17 mouse cellular contexts compared by ENCODE assay signal in the genomic region with DNA sequence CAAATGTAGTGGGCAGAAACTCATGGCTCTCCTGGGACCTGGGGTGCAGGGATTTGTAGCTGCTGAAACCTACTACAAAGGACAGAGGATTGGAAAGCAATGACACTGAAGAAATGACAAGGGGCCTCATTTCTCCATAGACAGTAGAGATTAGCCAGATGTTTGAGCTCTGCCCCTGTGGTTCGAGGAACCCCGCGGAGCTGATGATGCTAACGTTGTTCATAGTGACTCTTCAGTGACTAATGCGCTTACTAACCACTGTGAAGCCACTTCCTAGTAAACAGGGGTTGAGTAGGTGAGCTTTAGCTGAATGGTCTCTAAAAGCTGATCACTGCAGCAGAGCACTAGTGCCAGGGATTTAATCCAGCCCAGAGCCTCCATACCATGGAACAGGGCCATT.
DNase-seq lines count a peak whose midpoint lies in the region; ATAC-seq and TF ChIP-seq lines count a peak whose summit lies in the region.
"Had no signal": no experiment of that assay in that cellular context is flagged by ENCODE, and none has a peak within 500 bp of the region (broad histone marks: within the 10 kb centered on the region; RNA-seq: fewer than 3 reads in every experiment).

No protein-coding gene starts in this region.

- TF ChIP-seq CTCF in Patski (IDR thresholded peaks at IDR 0.05) = no peak

- CTCF ChIA-PET in Patski (lab: Charles Lee) = interaction anchor here (0.6 to 5.9 kb wide), 8 partner anchors 11 to 117 kb away, joined by 3 to 32 read pairs (median 4); no protein-coding TSS in a partner anchor

- ATAC-seq in Patski = peak; percentile 91
- ATAC-seq: intestine, embryonic 16.5 days had no signal

- in situ Hi-C loops in Patski (cut with MboI; ENCODE audit: low pct_unique_long_range_greater_than_20kb) = no loop called here

- DNase-seq in retina, embryonic 14.5 days (ENCODE audit: low spot score) = peak; percentile 9
- DNase-seq in retina, postnatal 1 day = no peak
- peak; percentile 71 for DNase-seq in Patski (ENCODE audit: low read depth, low spot score)
- DNase-seq in induced T-regulatory cell, adult 2 months (ENCODE audit: low read depth) = peak; percentile 23
- DNase-seq in ovary, adult 18-20 months (ENCODE audit: low spot score) = no peak
- DNase-seq in urinary bladder, postnatal 36 days (ENCODE audit: low spot score in 2 of 2) = no peak
- no peak for DNase-seq in cerebellum, adult 11 months
- DNase-seq: adrenal gland, postnatal 14 days; cerebellum, adult 18-20 months; cerebellum, postnatal 36 days; gastrocnemius, adult 2 months; right cerebral cortex, postnatal 25 days; thymus, adult 18-20 months had no signal

- no peaks in the 10 kb centered on the region for H3K27me3 ChIP-seq in Patski
- H3K27me3 ChIP-seq: heart, embryonic 13.5 days; hindbrain, embryonic 13.5 days; neural tube, embryonic 12.5 days had no signal

- POLR2A ChIA-PET in Patski (lab: Charles Lee) = interaction anchor here (0.7 kb wide), 1 partner anchor 66 kb away, joined by 3 read pairs; no protein-coding TSS in a partner anchor

Comparison
In these comparisons a context has a peak if more than half of its experiments do, and no peak if none do; other contexts are left out.
1. DNase-seq: peak in retina, embryonic 14.5 days (single experiment), Patski (single experiment) and induced T-regulatory cell, adult 2 months (single experiment); none in retina, postnatal 1 day (single experiment), ovary, adult 18-20 months (single experiment), urinary bladder, postnatal 36 days (0 of 2) and cerebellum, adult 11 months (single experiment).